Mouse (Mus musculus) midbrain, embryonic 16.5 days (tissue): ENCODE data around the gene Nav2. TPM values are rescaled to one million over a fixed set of nuclear protein-coding genes. Genes with fewer than 3 reads are reported as not detected.

Source experiments
- ATAC-seq: fragments of 200-750 bp; cut with Nextera tagmentation; 2 replicates; pipeline ENCODE4 v1.8.0; 2017; ENCODE audit warnings: moderate TSS enrichment
- H3K27ac ChIP-seq: fragments of 300-500 bp; sonication (generic); 2 replicates; pipeline ENCODE4 v1.5.1; 2014; ENCODE audit warnings: mild to moderate bottlenecking, low read length, mixed read lengths
- H3K27me3 ChIP-seq: fragments of 300-500 bp; sonication (generic); 2 replicates; pipeline ENCODE4 v1.6.1; 2014; ENCODE audit warnings: low read depth, low read length, mixed read lengths; ENCODE audit not compliant: control insufficient read depth, insufficient read depth
- H3K36me3 ChIP-seq: fragments of 300-500 bp; sonication (generic); 2 replicates; pipeline ENCODE4 v1.6.1; 2014; ENCODE audit warnings: mild to moderate bottlenecking, low read length, moderate library complexity, mixed read lengths; ENCODE audit not compliant: control insufficient read depth, insufficient read depth
- H3K4me1 ChIP-seq: fragments of 300-500 bp; sonication (generic); 2 replicates; pipeline ENCODE4 v1.6.1; 2014; ENCODE audit warnings: mild to moderate bottlenecking, low read length, mixed read lengths; ENCODE audit not compliant: control insufficient read depth, insufficient read depth
- H3K4me2 ChIP-seq: fragments of 300-500 bp; sonication (generic); 2 replicates; pipeline ENCODE4 v1.6.1; 2014; ENCODE audit warnings: mild to moderate bottlenecking, low read length, mixed read lengths
- H3K4me3 ChIP-seq: fragments of 300-500 bp; sonication (generic); 2 replicates; pipeline ENCODE4 v1.5.1; 2014; ENCODE audit warnings: low read depth, mild to moderate bottlenecking, low read length, moderate library complexity, mixed read lengths
- H3K9ac ChIP-seq: fragments of 300-500 bp; sonication (generic); 2 replicates; pipeline ENCODE4 v1.6.1; 2014; ENCODE audit warnings: low read depth, low read length, mixed read lengths
- H3K9me3 ChIP-seq: fragments of 300-500 bp; sonication (generic); replicated peaks from 2 replicates; pipeline ENCODE4 v1.6.1; 2014; ENCODE audit warnings: mild to moderate bottlenecking, low read length, mixed read lengths; ENCODE audit not compliant: control insufficient read depth, poor library complexity, severe bottlenecking
- WGBS: fragments of 180-500 bp; shearing (Covaris S2); extraction: QIAGEN DNeasy Blood & Tissue Kit; methylation state at CpG from one replicate; pipeline ENCODE4 v1.1.7; 2014; 5-methylcytosine and 5-hydroxymethylcytosine counted together
- polyA plus RNA-seq: library from polyadenylated mRNA; unstranded; fragments of >200 nt; fragmentation: Nextera tagmentation; extraction: Ambion mirVana; gene quantifications from 2 replicates; pipeline ENCODE4 v1.2.1, GENCODE M21; 2015

Nav2 gene
- polyA plus RNA-seq, 1 experiment from 2014 or later = 21.5 TPM

GRCm38 (mm10) chr7:49283507-49284361, 375.2 kb downstream of the Nav2 start:
- Histone ChIP-seq H3K4me1 (no peaks in the 10 kb centered on the region), H3K4me2 (no peak overlapping the region), H3K27ac (no peak overlapping the region), H3K4me3 (no peak overlapping the region), H3K9me3 (no peaks in the 10 kb centered on the region), H3K9ac (no peak overlapping the region), H3K36me3 (no peaks in the 10 kb centered on the region), H3K27me3 (no peaks in the 10 kb centered on the region)
- peak; percentile 40; the same call in 1 of the 2 replicates for ATAC-seq
- 78% methylated on average over 11 of the region's 11 CpGs for WGBS

- Histone ChIP-seq H3K4me3 (no peak overlapping the region), H3K27ac (no peak overlapping the region), H3K4me2 (no peak overlapping the region), H3K4me1 (no peaks in the 10 kb centered on the region), H3K9me3 (no peaks in the 10 kb centered on the region), H3K9ac (no peak overlapping the region), H3K36me3 (no peaks in the 10 kb centered on the region), H3K27me3 (no peaks in the 10 kb centered on the region)
- WGBS = 62% methylated on average over 8 of the region's 8 CpGs
- no peak for ATAC-seq
These were observed 379.7 kb downstream of the Nav2 start for GRCm38 (mm10) chr7:49288186-49288585.

GRCm38 (mm10) chr7:49290308-49290707, 381.8 kb downstream of the Nav2 start:
- Histone ChIP-seq H3K27me3 (no peaks in the 10 kb centered on the region), H3K9ac (no peak overlapping the region), H3K4me1 (no peaks in the 10 kb centered on the region), H3K4me3 (no peak overlapping the region), H3K9me3 (no peaks in the 10 kb centered on the region), H3K4me2 (no peak overlapping the region), H3K36me3 (no peaks in the 10 kb centered on the region), H3K27ac (no peak overlapping the region)
- WGBS = 87% methylated on average over 4 of the region's 4 CpGs
- no peak for ATAC-seq

- H3K9ac ChIP-seq = no peak overlapping the region
- no peak overlapping the region for H3K27ac ChIP-seq
- H3K36me3 ChIP-seq = no peaks in the 10 kb centered on the region
- no peak overlapping the region for H3K4me2 ChIP-seq
- H3K9me3 ChIP-seq = no peaks in the 10 kb centered on the region
- 92% methylated on average over 8 of the region's 8 CpGs for WGBS
- no peaks in the 10 kb centered on the region for H3K4me1 ChIP-seq
- H3K4me3 ChIP-seq = no peak overlapping the region
- H3K27me3 ChIP-seq = no peaks in the 10 kb centered on the region
- ATAC-seq = no peak
These were observed 382.8 kb downstream of the Nav2 start for GRCm38 (mm10) chr7:49291208-49291892.

GRCm38 (mm10) chr7:49297148-49297547, 388.6 kb downstream of the Nav2 start:
- Histone ChIP-seq H3K4me2 (no peak overlapping the region), H3K27me3 (no peaks in the 10 kb centered on the region), H3K9ac (no peak overlapping the region), H3K27ac (no peak overlapping the region), H3K4me1 (no peaks in the 10 kb centered on the region), H3K36me3 (no peaks in the 10 kb centered on the region), H3K4me3 (no peak overlapping the region), H3K9me3 (no peaks in the 10 kb centered on the region)
- 54% methylated on average over 3 of the region's 3 CpGs for WGBS
- ATAC-seq = no peak

- Histone ChIP-seq H3K4me3 (no peak overlapping the region), H3K4me1 (peaks cover under 1% of the 10 kb centered on the region; the same call in 1 of the 2 replicates), H3K9ac (no peak overlapping the region), H3K36me3 (no peaks in the 10 kb centered on the region), H3K27ac (no peak overlapping the region), H3K9me3 (no peaks in the 10 kb centered on the region), H3K27me3 (no peaks in the 10 kb centered on the region), H3K4me2 (no peak overlapping the region)
- ATAC-seq = no peak
- 25% methylated on average over 4 of the region's 4 CpGs for WGBS
These were observed 389.9 kb downstream of the Nav2 start for GRCm38 (mm10) chr7:49298431-49298839.

GRCm38 (mm10) chr7:49301487-49301886, 393.0 kb downstream of the Nav2 start:
- H3K36me3 ChIP-seq = no peaks in the 10 kb centered on the region
- H3K4me1 ChIP-seq = peaks cover 16% of the 10 kb centered on the region
- ATAC-seq = no peak
- WGBS = 86% methylated on average over 6 of the region's 6 CpGs
- H3K9me3 ChIP-seq = no peaks in the 10 kb centered on the region
- H3K27me3 ChIP-seq = no peaks in the 10 kb centered on the region
- no peak overlapping the region for H3K4me2 ChIP-seq
- no peak overlapping the region for H3K9ac ChIP-seq
- H3K4me3 ChIP-seq = no peak overlapping the region
- no peak overlapping the region for H3K27ac ChIP-seq

- Histone ChIP-seq H3K9ac (peak overlapping the region; percentile 39; the same call in 1 of the 2 replicates), H3K27ac (no peak overlapping the region), H3K36me3 (no peaks in the 10 kb centered on the region), H3K4me1 (peaks cover 19% of the 10 kb centered on the region), H3K27me3 (no peaks in the 10 kb centered on the region), H3K4me3 (peak overlapping the region; percentile 37), H3K9me3 (no peaks in the 10 kb centered on the region), H3K4me2 (peak overlapping the region; percentile 70)
- ATAC-seq = peak; percentile 57
- 2% methylated on average over 28 of the region's 31 CpGs for WGBS
These were observed 395.3 kb downstream of the Nav2 start for GRCm38 (mm10) chr7:49303600-49304411.
